Mouse (Mus musculus): ENCODE measurements around the gene Olfr1079. TPM values are rescaled to one million over a fixed set of nuclear protein-coding genes. Genes with fewer than 3 reads are reported as not detected.

Gene Olfr1079
- polyA plus RNA-seq (2017; shearing (Covaris generic)), result not detected

DNA sequence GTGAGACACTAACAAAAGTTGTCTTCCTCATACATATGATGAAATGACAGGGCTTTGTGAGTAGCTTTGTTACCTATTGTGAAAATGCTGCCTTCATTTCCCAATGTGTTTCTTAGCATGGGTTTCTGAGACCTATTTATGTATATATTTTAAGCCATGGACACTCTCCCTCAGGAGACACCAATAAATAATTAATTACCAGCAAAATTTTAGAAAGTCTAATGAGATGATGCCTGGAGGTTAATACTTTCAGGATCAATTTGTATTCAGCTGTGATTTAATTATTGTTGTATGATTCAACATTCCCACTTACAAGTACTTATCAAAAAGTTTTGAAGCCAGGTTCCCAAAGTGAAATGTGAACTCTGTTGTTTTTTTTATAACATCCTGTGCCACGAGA lies at the start of gene Olfr1079:
TSS of gene Olfr1079 (minus strand) at position 101 of the 400 bp plus-strand sequence.

DNA sequence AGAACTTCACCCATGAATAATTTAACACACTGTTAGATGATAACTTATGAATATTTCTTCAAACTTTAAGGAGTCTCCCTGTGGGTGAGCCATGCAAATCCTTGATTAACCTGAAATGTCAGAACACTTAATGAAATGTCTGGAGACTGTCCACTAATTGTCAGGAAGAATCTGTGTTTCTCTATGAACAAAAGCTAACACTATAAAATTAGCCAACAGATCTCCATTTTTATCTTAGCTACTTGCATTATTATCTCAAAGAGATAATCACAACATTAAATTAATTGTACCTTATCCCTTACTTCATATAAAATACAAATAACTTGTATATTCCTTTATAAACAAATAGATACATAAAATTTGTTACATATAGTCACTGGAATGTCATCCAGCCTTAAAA lies 15.9 kb upstream of the Olfr1079 start, which contains the start of gene Olfr1080:
TSS of gene Olfr1080 (minus strand) at position 101 of the 400 bp plus-strand sequence.

DNA sequence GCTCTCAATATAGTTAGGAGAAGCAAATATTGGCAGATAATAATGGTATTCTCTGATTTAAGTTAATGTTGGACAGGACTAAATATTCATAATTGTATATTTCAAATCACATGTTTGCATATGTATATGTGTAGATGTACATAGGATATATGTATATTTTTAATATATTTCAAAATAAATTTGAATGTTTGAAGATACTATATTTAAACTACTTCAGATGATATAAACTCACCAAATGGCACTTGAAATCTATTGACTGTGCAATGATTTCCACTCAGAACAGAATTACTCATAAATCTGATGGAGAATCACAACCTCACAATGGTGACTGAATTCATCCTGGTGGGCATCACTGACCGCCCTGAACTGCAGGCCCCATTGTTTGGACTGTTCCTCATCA lies 34.1 kb downstream of the Olfr1079 start, which contains the start of gene Olfr1076:
TSS of gene Olfr1076 (plus strand) at position 301 of the 400 bp plus-strand sequence.

DNA sequence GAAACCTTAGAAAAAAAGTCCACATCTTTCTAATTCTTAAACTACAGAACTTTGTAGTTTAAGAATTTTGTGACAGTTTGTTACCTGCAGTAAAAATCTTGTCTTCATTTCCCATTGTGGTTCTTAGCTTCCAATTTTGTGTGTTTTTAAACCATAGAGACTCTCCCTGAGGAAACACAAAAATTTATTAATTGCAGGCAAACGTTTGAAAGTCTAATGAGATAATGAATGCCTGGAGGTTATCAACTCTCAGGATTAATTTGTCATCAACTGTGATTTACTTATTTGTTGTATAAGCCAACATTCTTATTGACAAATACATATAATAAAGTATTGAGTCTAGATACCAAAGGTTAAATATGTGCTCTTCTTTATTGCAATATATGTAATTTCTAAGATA lies 55.0 kb downstream of the Olfr1079 start, which contains the start of gene Olfr228:
TSS of gene Olfr228 (minus strand) at position 101 of the 400 bp plus-strand sequence.

Other genes starting within 250 kb of the Olfr1079 start
- gene Olfr1053, start 227.2 kb downstream of the Olfr1079 start, polyA plus RNA-seq (2017; shearing (Covaris generic)), result not detected
- not detected for gene Olfr1054, start 207.0 kb downstream of the Olfr1079 start, polyA plus RNA-seq (2017; shearing (Covaris generic))
- not detected for gene Olfr1055, start 192.2 kb downstream of the Olfr1079 start, polyA plus RNA-seq (2017; shearing (Covaris generic))
- not detected for gene Olfr1056, start 180.0 kb downstream of the Olfr1079 start, polyA plus RNA-seq (2017; shearing (Covaris generic))
- not detected for gene Olfr1057, start 164.1 kb downstream of the Olfr1079 start, polyA plus RNA-seq (2017; shearing (Covaris generic))
- gene Olfr1058, start 153.9 kb downstream of the Olfr1079 start, polyA plus RNA-seq (2017; shearing (Covaris generic)), result not detected
- not detected for gene Olfr1061, start 128.4 kb downstream of the Olfr1079 start, polyA plus RNA-seq (2017; shearing (Covaris generic))
- gene Olfr1062, start 115.7 kb downstream of the Olfr1079 start, polyA plus RNA-seq (2017; shearing (Covaris generic)), result not detected
- gene Olfr1065, start 91.9 kb downstream of the Olfr1079 start, polyA plus RNA-seq (2017; shearing (Covaris generic)), result not detected
- gene Olfr1066, start 86.2 kb downstream of the Olfr1079 start, polyA plus RNA-seq (2017; shearing (Covaris generic)), result not detected
- 0.10 TPM for gene Olfr228, start 55.1 kb downstream of the Olfr1079 start, polyA plus RNA-seq (2017; shearing (Covaris generic))
- not detected for gene Olfr1076, start 34.0 kb downstream of the Olfr1079 start, polyA plus RNA-seq (2017; shearing (Covaris generic))
- not detected for gene Olfr1080, start 15.8 kb upstream of the Olfr1079 start, polyA plus RNA-seq (2017; shearing (Covaris generic))
- not detected for gene Olfr1082, start 56.5 kb upstream of the Olfr1079 start, polyA plus RNA-seq (2017; shearing (Covaris generic))
- not detected for gene Olfr1084, start 97.2 kb upstream of the Olfr1079 start, polyA plus RNA-seq (2017; shearing (Covaris generic))
- gene Olfr1085, start 119.5 kb upstream of the Olfr1079 start, polyA plus RNA-seq (2017; shearing (Covaris generic)), result not detected
- gene Olfr1086, start 137.6 kb upstream of the Olfr1079 start, polyA plus RNA-seq (2017; shearing (Covaris generic)), result 0.19 TPM
- not detected for gene Olfr1087, start 155.9 kb upstream of the Olfr1079 start, polyA plus RNA-seq (2017; shearing (Covaris generic))
- gene Olfr1089, start 191.2 kb upstream of the Olfr1079 start, polyA plus RNA-seq (2017; shearing (Covaris generic)), result not detected
- not detected for gene Olfr1090, start 216.5 kb upstream of the Olfr1079 start, polyA plus RNA-seq (2017; shearing (Covaris generic))
- not detected for gene Olfr1093, start 240.0 kb upstream of the Olfr1079 start, polyA plus RNA-seq (2017; shearing (Covaris generic))